Mouse (Mus musculus): ENCODE results near the gene Olfr923.
"Not testable (repeated sequence)": the region's sequence is repeated elsewhere in the genome, so short reads cannot be mapped to it uniquely, and the experiment has no call there.

Olfr923 gene

DNA sequence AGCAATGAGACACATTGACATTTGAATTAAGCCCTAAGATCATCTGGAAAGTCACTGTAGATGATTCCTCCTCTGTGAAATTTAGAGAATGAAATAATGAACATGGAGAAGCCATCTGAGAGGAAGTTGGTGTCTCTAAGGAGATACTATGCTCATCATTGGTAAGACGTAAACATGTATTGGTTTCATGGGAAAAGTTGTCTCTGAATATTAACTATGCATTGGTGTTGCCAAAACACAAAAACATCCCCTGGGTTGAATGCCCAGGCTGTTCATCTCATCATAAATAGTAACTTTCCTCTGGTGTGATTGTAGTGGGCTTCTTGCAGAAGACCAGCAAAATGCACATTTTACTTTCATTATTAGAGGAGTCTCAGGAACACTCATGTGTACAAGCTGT is at the start of gene Olfr923:
Gene Olfr923 (plus strand): TSS at position 301 of the 400 bp plus-strand sequence.
- DNase-seq (ENCODE audit: low spot score): no peak

DNA sequence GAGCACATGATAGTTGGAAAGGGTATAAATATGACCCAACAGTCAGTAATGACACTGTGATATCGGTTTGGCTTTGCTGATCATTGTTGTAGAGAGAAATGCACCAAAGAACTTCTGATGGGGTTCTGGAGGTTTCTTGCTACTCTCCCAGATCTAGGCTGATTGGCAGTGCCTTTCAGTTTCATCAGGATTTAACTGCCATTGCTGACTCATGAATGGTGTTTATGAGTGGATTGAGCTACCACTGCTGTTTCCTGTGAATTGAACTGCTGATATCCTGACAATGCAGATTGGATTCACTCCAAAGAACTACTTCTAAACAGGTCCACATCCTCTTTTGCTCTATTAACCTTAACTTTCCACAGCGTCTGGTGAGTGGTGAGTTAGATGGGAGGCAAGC is 33.7 kb upstream of the Olfr923 start:
- no peak for DNase-seq (ENCODE audit: low spot score)

DNA sequence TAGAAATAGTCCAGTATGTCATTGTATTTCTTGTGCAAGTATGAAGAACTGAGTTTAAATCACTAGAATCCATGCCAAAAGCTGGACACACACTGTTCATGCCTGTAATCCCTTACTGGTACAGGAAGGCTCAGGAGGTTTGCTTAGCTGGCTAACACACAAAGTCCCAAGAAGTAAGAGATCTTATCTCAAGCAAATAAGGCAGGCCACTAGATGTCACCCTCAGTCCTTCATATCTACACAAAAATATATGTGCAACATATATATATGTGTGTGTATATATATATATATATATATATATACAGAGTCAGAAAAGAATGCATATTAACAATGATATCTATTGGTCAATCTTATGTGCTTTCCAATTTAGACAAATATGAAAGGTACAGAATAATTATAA is 20.6 kb upstream of the Olfr923 start:
- no peak for DNase-seq (ENCODE audit: low spot score)

DNA sequence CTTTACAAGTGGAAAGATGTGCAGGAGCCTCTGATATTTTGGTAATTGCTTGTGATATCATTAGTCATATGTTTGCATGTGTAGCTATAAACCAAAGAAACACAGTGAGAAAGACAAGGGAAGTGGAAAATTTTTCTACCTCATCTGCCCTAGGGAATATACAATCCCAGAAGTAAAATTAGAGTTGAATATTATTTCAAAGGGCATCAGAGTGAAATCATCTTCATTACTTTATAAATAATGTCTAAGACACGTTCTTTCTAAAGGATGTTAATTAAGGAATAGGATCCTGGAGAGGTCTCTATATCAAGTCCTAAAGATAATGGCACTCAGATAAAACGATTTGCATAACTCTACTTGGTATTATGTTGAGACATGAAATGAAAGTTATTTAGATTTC is 12.0 kb upstream of the Olfr923 start, which contains the start of gene Olfr922:
Gene Olfr922 (plus strand): TSS at position 301 of the 400 bp plus-strand sequence.
- DNase-seq (ENCODE audit: low spot score): no peak

DNA sequence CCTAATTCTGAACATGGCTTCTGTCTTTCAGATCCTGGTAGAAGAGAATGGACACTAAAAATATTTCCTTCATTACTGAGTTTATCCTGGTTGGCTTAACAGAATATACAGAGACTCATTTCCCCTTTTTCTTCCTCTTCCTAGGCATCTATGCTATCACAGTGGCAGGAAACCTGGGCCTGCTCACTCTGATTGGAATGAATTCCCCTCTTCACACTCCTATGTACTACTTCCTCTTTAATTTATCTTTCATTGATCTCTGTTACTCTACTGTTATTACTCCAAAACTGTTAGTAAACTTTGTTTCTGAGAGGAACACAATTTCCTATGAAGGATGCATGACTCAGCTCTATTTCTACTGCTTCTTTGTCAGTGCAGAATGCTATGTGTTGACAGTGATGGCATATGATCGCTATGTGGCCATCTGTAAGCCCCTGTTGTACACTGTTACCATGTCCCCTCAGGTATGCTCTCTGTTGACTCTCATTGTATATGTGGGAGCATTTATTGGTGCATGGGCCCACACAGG is 10.8 kb upstream of the Olfr923 start:
- DNase-seq (ENCODE audit: low spot score): no peak

DNA sequence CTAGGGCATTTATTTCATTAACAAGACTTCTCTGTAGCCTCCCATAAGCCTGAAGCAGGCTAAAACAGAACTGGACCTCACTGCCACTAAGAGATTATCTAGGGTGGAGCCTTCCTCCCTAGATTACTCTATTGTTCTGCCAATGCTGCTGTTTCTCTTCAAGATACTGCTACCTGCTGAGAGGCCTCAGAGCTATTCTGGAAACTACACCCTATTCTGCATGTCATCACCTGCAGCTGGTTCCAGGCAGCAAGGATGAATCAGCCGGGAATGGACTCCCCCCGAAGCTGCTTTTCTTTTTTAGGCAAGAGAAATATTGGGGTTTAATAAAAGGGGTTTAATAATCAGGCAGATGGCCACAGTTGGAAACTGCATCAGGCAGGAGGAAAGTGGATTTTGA is 6.7 kb downstream of the Olfr923 start:
- DNase-seq (ENCODE audit: low spot score): no peak

DNA sequence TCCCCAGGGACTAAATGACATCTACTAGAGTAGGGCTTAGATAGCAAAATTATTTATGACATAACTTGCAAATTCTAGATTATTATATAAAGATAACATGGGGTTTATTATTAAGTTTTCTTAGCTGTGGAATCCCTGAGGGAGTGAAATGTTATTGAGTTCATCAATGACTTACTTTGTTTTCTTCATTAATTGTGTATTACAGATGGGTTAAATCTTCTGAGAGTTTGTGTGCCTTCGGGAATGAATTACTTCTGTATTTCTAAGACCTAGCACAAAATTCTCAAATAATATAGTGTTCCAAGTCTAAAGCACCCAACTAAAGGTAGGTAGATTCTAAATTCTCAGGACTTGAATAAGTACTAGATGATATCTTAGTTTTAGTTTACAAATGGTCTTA is 17.8 kb downstream of the Olfr923 start, which contains the start of gene Olfr924:
Gene Olfr924 (plus strand): TSS at position 301 of the 400 bp plus-strand sequence.
- DNase-seq (ENCODE audit: low spot score): no peak

DNA sequence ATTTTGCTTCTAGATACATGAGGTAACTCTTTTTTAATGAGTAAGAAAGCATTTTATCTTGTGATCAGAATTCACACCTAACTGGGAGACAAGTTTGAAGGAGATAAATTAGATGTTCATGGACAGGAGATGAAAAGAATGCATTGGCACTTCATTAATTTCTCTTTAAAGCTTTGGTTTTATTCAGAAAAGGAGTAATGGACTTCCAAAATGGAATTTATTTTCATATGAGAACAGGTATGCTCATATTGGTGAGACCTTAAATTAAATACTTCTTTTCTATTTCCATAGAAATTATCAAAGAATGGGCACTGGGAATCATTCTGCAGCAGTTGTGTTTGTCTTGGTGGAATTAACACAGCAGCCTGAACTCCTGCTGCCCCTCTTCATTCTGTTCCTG is 28.4 kb downstream of the Olfr923 start, which contains the start of gene Olfr26:
Gene Olfr26 (plus strand): TSS at position 301 of the 400 bp plus-strand sequence.
- no peak for DNase-seq (ENCODE audit: low spot score)

DNA sequence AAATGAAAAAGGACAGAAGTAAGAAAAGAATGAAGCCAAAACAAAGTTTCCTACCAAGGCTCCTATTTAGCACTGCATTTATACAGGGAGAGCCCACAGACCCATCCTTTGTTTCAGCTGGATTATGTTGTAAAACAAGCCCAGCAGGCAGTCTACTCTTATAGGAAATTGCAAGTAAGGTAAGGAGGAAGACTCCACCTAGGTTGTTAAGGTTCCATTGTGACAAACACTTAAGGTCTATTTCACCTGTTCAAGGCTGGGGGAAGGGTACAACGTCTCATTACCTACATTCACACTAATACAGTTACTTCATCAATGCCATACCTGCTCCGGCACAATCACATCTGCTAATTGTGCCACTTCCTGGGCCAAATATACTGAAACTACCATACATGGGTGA is 48.5 kb downstream of the Olfr923 start:
- not testable (repeated sequence) for DNase-seq (ENCODE audit: low spot score)

DNA sequence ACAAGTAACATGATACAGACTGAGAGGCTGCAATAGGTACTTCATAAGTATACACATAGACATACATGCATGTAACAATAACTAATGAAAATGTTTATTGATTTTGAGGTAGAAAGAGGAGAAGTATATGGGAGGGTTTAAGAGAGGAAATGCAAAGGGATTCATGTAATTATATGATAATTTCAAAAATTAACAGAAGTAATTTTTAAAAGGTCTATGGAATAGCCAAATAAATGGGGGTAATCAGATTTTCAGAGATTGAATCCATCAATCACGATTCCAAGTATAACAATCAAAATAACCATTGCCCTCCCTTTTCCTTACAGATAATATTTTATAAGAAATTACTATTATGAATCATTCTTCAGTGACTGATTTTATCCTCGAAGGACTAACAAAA is 50.5 kb downstream of the Olfr923 start, which contains the start of gene Olfr926:
Gene Olfr926 (plus strand): TSS at position 301 of the 400 bp plus-strand sequence.
- DNase-seq (ENCODE audit: low spot score): no peak

Measured in spleen, adult 12 weeks (tissue).